Mouse (Mus musculus) limb, embryonic 14.5 days (tissue): ENCODE results near the gene Chn2. TPM values are rescaled to one million over a fixed set of nuclear protein-coding genes. Genes with fewer than 3 reads are reported as not detected.

Source experiments
- ATAC-seq: fragments of 200-750 bp; cut with Nextera tagmentation; 2 replicates; pipeline ENCODE4 v1.8.0; 2017; ENCODE audit warnings: low read depth, moderate number of reproducible peaks, moderate TSS enrichment; ENCODE audit not compliant: low FRiP score
- DNase-seq: peaks from one replicate; pipeline ENCODE4 v3.0.0-alpha.2; 2015; ENCODE audit warnings: low spot score
- H3K27ac ChIP-seq: fragments of 300-500 bp; sonication (generic); replicated peaks from 2 replicates; pipeline ENCODE4 v1.5.1; 2014; ENCODE audit warnings: low read depth, mild to moderate bottlenecking, low read length, moderate library complexity, mixed read lengths
- H3K27me3 ChIP-seq: fragments of 300-500 bp; sonication (generic); 2 replicates; pipeline ENCODE4 v1.6.1; 2014; ENCODE audit warnings: low read length, mixed read lengths; ENCODE audit not compliant: control insufficient read depth, insufficient read depth
- H3K36me3 ChIP-seq: fragments of 300-500 bp; sonication (generic); 2 replicates; pipeline ENCODE4 v1.6.1; 2014; ENCODE audit warnings: mild to moderate bottlenecking, low read length, moderate library complexity, mixed read lengths; ENCODE audit not compliant: control insufficient read depth, insufficient read depth
- H3K4me1 ChIP-seq: fragments of 300-500 bp; sonication (generic); 2 replicates; pipeline ENCODE4 v1.6.1; 2014; ENCODE audit warnings: antibody characterized with exemption, low read length, mixed read lengths; ENCODE audit not compliant: control insufficient read depth, insufficient read depth
- H3K4me2 ChIP-seq: fragments of 300-500 bp; sonication (generic); replicated peaks from 2 replicates; pipeline ENCODE4 v1.6.1; 2014; ENCODE audit warnings: low read depth, mild to moderate bottlenecking, low read length, moderate library complexity; ENCODE audit not compliant: severe bottlenecking
- H3K4me3 ChIP-seq: fragments of 300-500 bp; sonication (generic); replicated peaks from 2 replicates; pipeline ENCODE4 v1.5.1; 2014; ENCODE audit warnings: low read length
- H3K9ac ChIP-seq: fragments of 300-500 bp; sonication (generic); 2 replicates; pipeline ENCODE4 v1.6.1; 2014; ENCODE audit warnings: mild to moderate bottlenecking, low read depth, low read length, moderate library complexity; ENCODE audit not compliant: severe bottlenecking
- H3K9me3 ChIP-seq: fragments of 300-500 bp; sonication (generic); 2 replicates; pipeline ENCODE4 v1.6.1; 2016; ENCODE audit warnings: low read length; ENCODE audit not compliant: control insufficient read depth
- POLR2A ChIP-seq: fragments of 200-500 bp; IDR thresholded peaks from 2 replicates; pipeline ENCODE4 v1.8.0; 2012; ENCODE audit warnings: inconsistent platforms, mild to moderate bottlenecking, moderate library complexity, borderline replicate concordance; ENCODE audit not compliant: insufficient read depth, insufficient read length; ENCODE audit errors: extremely low read depth
- WGBS: fragments of 180-500 bp; shearing (Covaris S2); extraction: QIAGEN DNeasy Blood & Tissue Kit; methylation state at CpG from one replicate; pipeline ENCODE4 v1.1.7; 2014; 5-methylcytosine and 5-hydroxymethylcytosine counted together
- polyA plus RNA-seq, 2 experiments: library from polyadenylated mRNA; depleted of rRNA in 1 of 2; stranded (reverse) in 1 of 2; unstranded in 1 of 2; fragments of >200 nt; fragmentation: Nextera tagmentation in 1 of 2; extraction: Ambion mirVana in 1 of 2; gene quantifications; 2 replicates each; pipeline versions ENCODE4 v1.2.1 to v1.2.3; 2012 to 2014

The Chn2 gene
- polyA plus RNA-seq, 2 experiments, result 11.5 to 14.3 TPM

DNA sequence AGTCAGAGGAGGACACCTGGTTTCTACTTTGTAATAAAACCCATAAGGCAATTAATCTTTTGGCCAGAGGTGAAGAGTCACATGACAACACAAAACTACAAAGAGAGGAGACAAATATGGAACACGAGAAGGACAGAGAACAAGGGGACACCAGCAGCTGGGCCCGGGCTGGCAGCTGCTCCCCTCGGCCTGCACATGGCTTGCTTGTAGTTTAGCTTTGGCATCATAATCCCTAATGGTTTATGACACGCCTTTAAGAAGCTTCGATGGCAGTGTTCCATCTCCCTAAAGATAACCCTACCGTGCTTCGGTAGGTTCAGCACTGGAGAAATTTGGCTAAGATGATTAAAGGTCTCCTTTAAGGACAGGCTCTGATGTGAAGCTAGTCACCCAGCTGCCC, 225.2 kb downstream of the Chn2 start:
- Histone ChIP-seq H3K4me1 (no peaks in the 10 kb centered on the region), H3K27me3 (no peaks in the 10 kb centered on the region), H3K4me2 (no peak overlapping the region), H3K27ac (no peak overlapping the region), H3K4me3 (no peak overlapping the region), H3K36me3 (no peaks in the 10 kb centered on the region), H3K9me3 (no peaks in the 10 kb centered on the region), H3K9ac (no peak overlapping the region)
- no peak for TF ChIP-seq POLR2A
- DNase-seq (no peak), ATAC-seq (peak; percentile 60; the same call in 1 of the 2 replicates)
- WGBS, result 57% methylated on average over 7 of the region's 7 CpGs

DNA sequence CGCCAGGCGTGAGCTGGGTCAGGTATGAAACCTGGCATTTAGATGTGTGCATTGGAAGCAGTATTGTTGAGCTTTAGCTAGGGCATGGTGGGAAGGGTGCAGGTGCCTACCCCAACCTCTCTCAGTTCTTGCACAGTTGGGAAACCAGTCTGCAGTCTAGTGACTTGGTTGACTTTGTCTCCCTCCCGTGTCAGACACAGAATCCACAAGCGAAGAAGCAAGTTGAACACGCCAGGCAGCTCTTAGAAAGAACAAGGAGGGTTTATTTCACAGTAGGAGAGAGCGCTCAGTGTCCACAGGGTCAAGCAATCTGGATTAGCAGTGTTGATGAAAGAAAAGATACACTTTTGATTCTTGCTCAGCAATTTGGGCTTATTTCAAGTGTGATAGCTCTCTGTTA, 226.0 kb downstream of the Chn2 start:
- no peaks in the 10 kb centered on the region for H3K9me3 ChIP-seq
- H3K27me3 ChIP-seq, result no peaks in the 10 kb centered on the region
- no peak for DNase-seq
- no peak for TF ChIP-seq POLR2A
- H3K9ac ChIP-seq, result no peak overlapping the region
- no peaks in the 10 kb centered on the region for H3K4me1 ChIP-seq
- ATAC-seq, result no peak
- no peaks in the 10 kb centered on the region for H3K36me3 ChIP-seq
- no peak overlapping the region for H3K4me2 ChIP-seq
- no peak overlapping the region for H3K4me3 ChIP-seq
- no peak overlapping the region for H3K27ac ChIP-seq
- 95% methylated on average over 6 of the region's 6 CpGs for WGBS

DNA sequence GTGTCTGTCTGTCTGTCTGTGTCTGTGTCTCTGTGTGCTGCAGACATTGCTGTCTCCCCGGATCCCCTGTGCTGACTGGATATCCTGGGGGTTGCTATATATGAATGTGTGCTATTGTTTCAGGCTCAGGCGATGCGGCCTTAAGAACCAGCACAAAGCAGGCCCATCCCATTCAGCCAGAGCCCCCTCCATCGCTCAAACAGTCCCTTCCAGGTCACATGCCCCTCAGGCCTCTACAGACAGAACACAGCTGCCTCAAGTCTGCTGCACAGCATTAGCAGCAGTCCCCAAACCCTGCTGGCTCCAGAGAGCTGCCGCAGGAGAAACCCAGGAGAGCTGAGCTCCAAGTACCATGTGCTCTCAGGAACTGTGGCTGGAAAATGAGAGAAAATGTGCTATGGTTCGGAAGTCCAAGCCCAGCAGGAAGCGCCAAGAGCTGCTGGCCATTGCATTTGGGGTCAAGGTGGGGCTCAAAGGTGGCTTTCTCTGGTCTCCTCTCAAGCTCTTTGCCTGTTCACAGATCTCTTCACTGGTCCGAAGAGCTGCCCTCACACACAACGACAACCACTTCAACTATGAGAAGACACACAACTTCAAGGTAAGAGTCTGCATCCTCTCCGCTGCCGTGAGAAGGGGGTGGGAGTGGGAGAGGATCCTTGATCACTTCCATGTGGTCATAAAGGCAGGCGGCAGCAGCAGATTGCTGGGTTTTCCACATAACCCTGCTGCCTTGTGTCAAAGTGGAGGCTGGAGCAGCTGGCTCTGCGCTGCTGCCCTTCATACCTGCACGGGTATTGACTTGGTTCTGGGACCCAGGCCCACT, 233.4 kb downstream of the Chn2 start:
- Histone ChIP-seq H3K4me1 (peaks cover 14% of the 10 kb centered on the region), H3K4me3 (no peak overlapping the region), H3K27ac (peak overlapping the region; percentile 33), H3K9me3 (no peaks in the 10 kb centered on the region), H3K36me3 (no peaks in the 10 kb centered on the region), H3K9ac (peak overlapping the region; percentile 28; the same call in 1 of the 2 replicates), H3K4me2 (0 out of 2 replicates have a peak overlapping the region, but pooled peaks have one; percentile 13), H3K27me3 (no peaks in the 10 kb centered on the region)
- 35% methylated on average over 14 of the region's 14 CpGs for WGBS
- DNase-seq (no peak), ATAC-seq (peak; percentile 75)
- no peak for TF ChIP-seq POLR2A

DNA sequence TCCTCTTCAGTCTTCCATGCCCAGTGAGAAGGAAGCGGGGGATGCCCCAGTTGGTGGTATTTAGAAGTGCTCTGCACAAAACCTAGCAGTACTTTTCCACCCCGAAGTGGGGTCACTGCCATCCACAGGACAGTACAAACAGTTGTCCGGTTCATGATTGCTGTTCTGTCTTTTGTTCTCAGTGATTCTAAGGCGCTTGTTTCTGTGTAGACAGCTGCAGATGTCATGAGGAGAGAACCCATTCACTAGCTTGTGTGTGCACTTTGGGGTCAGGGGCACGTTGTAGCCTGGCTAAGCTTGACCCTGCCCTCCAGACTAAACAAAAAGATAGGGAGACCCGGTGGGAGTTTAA, 234.0 kb downstream of the Chn2 start:
- Histone ChIP-seq H3K9me3 (no peaks in the 10 kb centered on the region), H3K4me2 (0 out of 2 replicates have a peak overlapping the region, but pooled peaks have one; percentile 13), H3K36me3 (no peaks in the 10 kb centered on the region), H3K4me3 (no peak overlapping the region), H3K27me3 (no peaks in the 10 kb centered on the region), H3K4me1 (peaks cover 20% of the 10 kb centered on the region), H3K27ac (no peak overlapping the region), H3K9ac (peak overlapping the region; percentile 28; the same call in 1 of the 2 replicates)
- no peak for DNase-seq
- no peak for TF ChIP-seq POLR2A
- 48% methylated on average over 6 of the region's 6 CpGs for WGBS
- no peak for ATAC-seq

DNA sequence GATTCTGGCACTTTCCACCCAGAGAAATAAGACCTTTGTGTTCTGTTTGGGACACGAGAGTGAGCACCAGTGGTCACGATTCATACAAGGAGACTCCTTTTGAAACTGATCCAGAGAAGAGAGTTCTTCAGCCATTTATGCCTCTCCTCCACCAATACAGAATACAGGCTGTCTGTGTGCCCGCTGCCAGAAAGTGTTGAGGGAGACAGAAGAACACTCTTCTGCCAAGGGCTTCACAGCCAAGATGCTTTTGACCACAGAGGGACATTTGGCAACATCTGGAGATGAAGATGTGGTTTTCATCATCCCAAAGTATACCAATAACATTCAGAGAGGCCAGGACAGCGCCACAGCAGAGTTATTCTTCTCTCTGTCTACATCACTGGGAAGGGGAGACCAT, 237.9 kb downstream of the Chn2 start:
- ATAC-seq, result no peak
- no peak for TF ChIP-seq POLR2A
- Histone ChIP-seq H3K9ac (no peak overlapping the region), H3K4me2 (no peak overlapping the region), H3K27me3 (no peaks in the 10 kb centered on the region), H3K4me1 (peaks cover 21% of the 10 kb centered on the region), H3K4me3 (no peak overlapping the region), H3K9me3 (no peaks in the 10 kb centered on the region), H3K36me3 (no peaks in the 10 kb centered on the region), H3K27ac (no peak overlapping the region)
- 83% methylated on average over 4 of the region's 4 CpGs for WGBS
- DNase-seq, result no peak

DNA sequence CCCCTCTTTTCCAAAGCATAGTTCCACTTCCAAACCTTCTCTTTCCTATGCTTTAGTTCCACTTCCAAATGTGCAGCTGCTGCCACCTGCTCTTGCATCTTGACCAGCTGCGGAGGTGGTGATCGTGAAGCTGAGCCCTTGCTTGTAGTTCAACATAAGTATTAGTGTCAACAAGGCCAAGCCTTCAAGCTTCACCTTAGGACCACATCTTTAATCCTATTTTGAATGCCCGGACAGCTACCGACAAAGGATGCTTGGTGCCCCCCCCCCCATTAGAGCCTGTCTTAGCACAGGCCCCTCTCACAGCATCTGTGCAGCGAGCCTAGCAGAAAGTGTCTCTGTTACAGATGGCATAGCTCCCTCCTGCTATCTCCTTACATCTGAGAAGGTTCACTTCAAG, 238.5 kb downstream of the Chn2 start:
- no peak overlapping the region for H3K9ac ChIP-seq
- no peaks in the 10 kb centered on the region for H3K9me3 ChIP-seq
- peak; percentile 75 for ATAC-seq
- H3K27ac ChIP-seq, result no peak overlapping the region
- no peak overlapping the region for H3K4me3 ChIP-seq
- H3K4me2 ChIP-seq, result no peak overlapping the region
- WGBS, result 64% methylated on average over 5 of the region's 5 CpGs
- H3K36me3 ChIP-seq, result no peaks in the 10 kb centered on the region
- H3K4me1 ChIP-seq, result peaks cover 16% of the 10 kb centered on the region
- no peak for DNase-seq
- TF ChIP-seq POLR2A, result no peak
- H3K27me3 ChIP-seq, result no peaks in the 10 kb centered on the region
